Mouse (Mus musculus) spleen, postnatal 10 days (tissue): Measurements from ENCODE around the gene Tmem165.

Experiments used
- DNase-seq, 2 experiments: peaks; one replicate each; pipeline ENCODE4 v3.0.0; 2021 to 2022; ENCODE audit warnings: low spot score in 2 of 2

Tmem165 gene

DNA sequence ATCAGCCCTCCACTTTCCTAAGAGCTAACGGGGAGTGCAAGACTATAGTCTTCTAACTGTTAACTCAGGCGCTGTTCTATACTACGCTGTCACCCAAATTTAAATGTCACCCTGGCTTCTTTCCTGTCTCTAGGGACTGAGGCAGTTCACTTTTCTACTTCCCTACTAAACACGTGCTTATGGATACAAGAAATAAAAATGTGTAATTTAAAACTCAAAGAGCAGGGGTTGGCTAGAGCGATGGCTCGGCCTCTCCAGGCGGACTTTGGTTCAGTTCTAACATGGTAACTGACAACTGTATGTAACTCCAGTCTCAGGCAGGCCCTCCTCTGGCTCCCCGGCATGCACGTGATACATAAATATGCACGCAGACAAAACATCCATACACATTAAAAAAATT is 60.8 kb downstream of the Tmem165 start:
- no peak for DNase-seq

DNA sequence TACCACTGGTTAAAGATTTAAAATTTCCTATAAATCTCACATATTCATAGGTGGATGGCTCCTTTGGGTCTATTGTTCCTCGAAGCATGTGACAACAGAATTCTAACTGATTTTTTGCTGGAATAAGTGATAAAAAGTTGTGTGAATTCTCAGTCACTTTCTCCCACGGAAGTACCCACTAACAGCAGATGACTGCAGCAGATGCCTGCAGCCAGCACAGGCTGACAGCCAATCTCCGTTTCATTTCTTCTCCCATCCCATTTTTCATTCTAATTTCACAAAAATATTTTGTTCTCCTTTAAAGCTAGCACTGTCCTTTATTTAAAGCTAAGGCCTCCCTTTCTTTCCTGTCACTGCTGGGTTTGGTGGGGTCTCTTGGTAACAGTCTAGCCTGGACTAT is 61.7 kb downstream of the Tmem165 start:
- DNase-seq, result no peak

DNA sequence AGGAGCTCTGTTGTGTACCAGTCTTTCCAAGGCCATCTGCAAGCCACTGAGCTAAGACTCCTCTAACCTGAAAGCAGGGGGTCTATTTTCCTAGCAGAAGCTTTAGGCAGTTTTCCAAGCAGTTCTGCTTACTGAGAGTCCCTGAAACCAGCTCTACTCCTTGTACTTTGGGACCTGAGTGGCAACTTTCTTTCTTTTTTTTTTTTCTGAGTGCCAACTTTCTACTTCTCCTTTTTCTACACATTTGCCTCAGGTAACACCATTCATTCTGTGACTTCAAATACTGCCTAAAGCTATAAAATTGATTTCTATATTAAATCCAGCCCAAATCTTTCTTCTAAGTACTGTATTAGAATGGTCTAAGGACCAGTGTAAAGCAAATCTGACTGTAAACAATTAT is 62.9 kb downstream of the Tmem165 start:
- DNase-seq, result no peak

DNA sequence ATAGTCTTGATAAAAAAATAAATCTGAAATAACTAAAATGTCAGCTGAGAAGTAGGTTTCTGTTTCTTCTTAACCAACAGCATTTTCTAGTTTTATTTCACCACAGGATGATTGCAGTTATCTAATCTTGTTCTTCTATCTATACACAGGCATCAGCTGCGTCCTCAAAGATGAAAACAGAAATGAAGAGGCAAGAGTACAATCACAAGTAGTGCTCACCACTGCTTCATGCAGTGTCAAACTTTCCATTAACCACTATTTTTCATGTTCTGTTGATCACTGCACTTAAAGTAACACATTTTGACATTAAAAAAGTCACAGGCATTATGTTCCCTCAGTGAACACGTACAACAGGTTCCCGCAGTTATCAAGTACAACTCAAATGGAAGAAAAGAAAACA is 67.3 kb downstream of the Tmem165 start:
- no peak for DNase-seq
